Mouse (Mus musculus) bone marrow macrophage, adult 2 months (primary cell): ENCODE measurements around the gene Treml1.

ENCODE experiments used
- CTCF ChIP-seq: IDR thresholded peaks from 2 replicates; pipeline ENCODE4 v1.5.1; 2012; ENCODE audit warnings: low read depth, mild to moderate bottlenecking, low read length, moderate library complexity
- POLR2A ChIP-seq: IDR thresholded peaks from 2 replicates; pipeline ENCODE4 v1.6.1; 2012; ENCODE audit warnings: mild to moderate bottlenecking, low read depth, low read length, borderline replicate concordance

DNA sequence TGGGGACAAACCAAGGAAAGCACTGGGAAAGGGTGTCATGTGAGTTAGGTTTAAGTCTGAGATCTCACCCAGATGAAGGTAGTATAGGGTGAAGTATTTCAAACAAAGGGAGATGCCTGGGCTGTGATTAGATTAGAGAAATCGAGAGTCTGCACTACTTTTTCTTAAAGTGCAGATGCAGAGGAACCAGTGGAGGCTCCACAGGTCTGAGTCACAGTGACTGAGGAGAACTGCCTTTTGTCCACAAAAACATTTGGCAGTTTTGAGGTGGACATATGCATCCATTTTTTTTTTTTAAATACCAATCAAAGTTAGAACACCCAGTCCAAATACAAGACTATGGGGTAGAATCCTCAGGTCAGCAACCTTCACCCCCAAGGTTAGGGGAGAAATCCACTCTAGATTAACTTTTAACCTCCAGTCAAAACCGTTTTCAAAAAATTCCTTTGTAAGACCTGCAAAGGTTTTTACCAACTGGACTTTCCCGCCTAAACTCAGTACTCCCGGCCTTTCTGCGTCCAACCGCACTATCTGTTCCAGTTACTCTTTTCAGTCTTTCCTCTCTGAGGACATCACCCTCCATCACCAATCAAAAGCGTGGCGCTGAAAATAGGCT is 48.3 kb downstream of the Treml1 start:
- no peak for TF ChIP-seq CTCF
- TF ChIP-seq POLR2A, result no peak
